Mouse (Mus musculus): ENCODE results near the gene Zbtb46.

- no peak for TF ChIP-seq CTCF (conservative IDR thresholded peaks at IDR 0.05; ENCODE audit: low read length)
- TF ChIP-seq NANOG (IDR thresholded peaks at IDR 0.05; ENCODE audit: borderline replicate concordance, low read length), result no peak
- no peak for TF ChIP-seq POU5F1 (IDR thresholded peaks at IDR 0.05; ENCODE audit: borderline replicate concordance, low read length)
Observed at GRCm38 (mm10) chr2:181492206-181492605, 33.0 kb upstream of the Zbtb46 start.

Data from E14TG2a.4 (cell line).